Mouse (Mus musculus): ENCODE results near the gene Zscan4e.
"Not testable (repeated sequence)": the region's sequence is repeated elsewhere in the genome, so short reads cannot be mapped to it uniquely, and the experiment has no call there.

Gene Zscan4e

DNA sequence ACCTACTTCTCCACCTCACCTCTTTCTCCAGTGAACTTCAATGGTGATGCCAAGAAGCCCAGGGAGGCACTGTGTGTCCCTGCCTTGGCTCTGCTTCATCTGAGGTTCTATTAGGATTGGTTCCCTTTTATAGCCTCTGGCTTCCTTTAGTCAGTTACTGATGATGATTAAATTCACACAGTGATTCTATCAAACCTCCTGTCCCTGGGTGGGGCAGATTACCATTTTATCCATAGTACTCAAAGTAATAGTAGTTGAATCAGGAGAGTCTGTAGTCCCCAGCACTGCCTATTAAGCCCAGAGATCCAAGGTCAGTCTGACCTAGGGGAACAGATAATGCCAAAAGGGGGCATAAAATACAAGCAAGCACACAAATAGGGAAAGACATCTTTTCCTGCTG lies at the start of gene Zscan4e:
TSS of gene Zscan4e (minus strand) at position 101 of the 400 bp plus-strand sequence.
- in situ Hi-C loops (cut with MboI, MseI), result not testable (repeated sequence)

All from T-helper 1 cell (primary cell).